Mouse (Mus musculus) heart, embryonic 14.5 days (tissue): ENCODE results near the gene Arrb1. TPM values are rescaled to one million over a fixed set of nuclear protein-coding genes. Genes with fewer than 3 reads are reported as not detected.

Experiments used
- ATAC-seq: fragments of 200-750 bp; cut with Nextera tagmentation; 2 replicates; pipeline ENCODE4 v1.8.0; 2017; ENCODE audit warnings: low read depth, moderate TSS enrichment; ENCODE audit not compliant: insufficient number of reproducible peaks, insufficient read depth, low FRiP score
- H3K27ac ChIP-seq, 2 experiments: fragments of 200-500 bp in 1 of 2; fragments of 300-500 bp in 1 of 2; sonication (generic) in 1 of 2; replicated peaks in 1 of 2; 2 replicates each; pipeline ENCODE4 v1.5.1; 2012 to 2014; ENCODE audit warnings: low read depth in 2 of 2, low read length in 2 of 2, control low read depth in 1 of 2, mild to moderate bottlenecking in 1 of 2, mixed read lengths in 1 of 2; ENCODE audit not compliant: control insufficient read depth in 1 of 2, insufficient read depth in 1 of 2
- H3K27me3 ChIP-seq: fragments of 300-500 bp; sonication (generic); 2 replicates; pipeline ENCODE4 v1.6.1; 2014; ENCODE audit warnings: mild to moderate bottlenecking, low read length, control low read depth; ENCODE audit not compliant: control insufficient read depth, insufficient read depth
- H3K36me3 ChIP-seq: fragments of 300-500 bp; sonication (generic); 2 replicates; pipeline ENCODE4 v1.6.1; 2014; ENCODE audit warnings: mild to moderate bottlenecking, control low read depth, low read length, mixed read lengths; ENCODE audit not compliant: control insufficient read depth, insufficient read depth
- H3K4me1 ChIP-seq, 2 experiments: fragments of 200-500 bp in 1 of 2; fragments of 300-500 bp in 1 of 2; sonication (generic) in 1 of 2; 2 replicates each; pipeline ENCODE4 v1.6.1; 2012 to 2014; ENCODE audit warnings: low read length in 2 of 2, control low read depth in 1 of 2, mixed read lengths in 1 of 2; ENCODE audit not compliant: control insufficient read depth in 2 of 2, insufficient read depth in 2 of 2
- H3K4me2 ChIP-seq: fragments of 300-500 bp; sonication (generic); 2 replicates; pipeline ENCODE4 v1.6.1; 2014; ENCODE audit warnings: mild to moderate bottlenecking, low read length
- H3K4me3 ChIP-seq, 2 experiments: fragments of 200-500 bp in 1 of 2; fragments of 300-500 bp in 1 of 2; sonication (generic) in 1 of 2; 2 replicates each; pipeline ENCODE4 v1.5.1; 2012 to 2014; ENCODE audit warnings: low read length in 2 of 2, mild to moderate bottlenecking in 2 of 2, control low read depth in 1 of 2, low read depth in 1 of 2, moderate library complexity in 1 of 2; ENCODE audit not compliant: control insufficient read depth in 1 of 2, insufficient read depth in 1 of 2
- H3K9ac ChIP-seq: fragments of 300-500 bp; sonication (generic); 2 replicates; pipeline ENCODE4 v1.6.1; 2014; ENCODE audit warnings: mild to moderate bottlenecking, low read length
- H3K9me3 ChIP-seq: fragments of 300-500 bp; sonication (generic); 2 replicates; pipeline ENCODE4 v1.6.1; 2016; ENCODE audit warnings: low read length, control low read depth; ENCODE audit not compliant: control insufficient read depth
- WGBS: fragments of 180-500 bp; shearing (Covaris S2); extraction: QIAGEN DNeasy Blood & Tissue Kit; methylation state at CpG from one replicate; pipeline ENCODE4 v1.1.7; 2014; 5-methylcytosine and 5-hydroxymethylcytosine counted together
- polyA plus RNA-seq: library from polyadenylated mRNA; unstranded; fragments of >200 nt; fragmentation: Nextera tagmentation; extraction: Ambion mirVana; gene quantifications from 2 replicates; pipeline ENCODE4 v1.2.1, GENCODE M21; 2014

Arrb1 gene
- polyA plus RNA-seq, 1 experiment from 2014 or later = 4.1 TPM

DNA sequence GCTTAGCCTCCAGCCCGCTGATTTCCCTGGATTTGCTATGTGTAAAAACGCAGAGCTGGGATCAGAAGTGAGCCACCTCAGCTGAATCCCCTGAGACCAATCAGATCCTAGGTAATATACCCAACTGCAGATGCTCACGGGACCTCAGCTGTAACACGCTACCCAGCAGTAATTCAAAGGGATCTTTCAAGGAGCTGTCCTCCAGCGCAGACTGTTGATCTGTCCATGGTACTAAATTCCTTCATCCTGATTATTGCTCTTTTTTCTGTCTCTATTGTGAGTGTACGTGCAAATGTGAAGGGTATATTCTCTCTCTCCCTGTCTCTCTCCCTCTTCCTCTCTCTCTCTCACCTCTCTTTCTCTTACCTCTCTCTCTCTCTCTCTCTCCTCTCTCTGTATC lies 97.0 kb downstream of the Arrb1 start:
- Histone ChIP-seq H3K9ac (no peak overlapping the region), H3K9me3 (no peaks in the 10 kb centered on the region), H3K4me2 (no peak overlapping the region), H3K27ac (no peak overlapping the region), H3K4me1 (no peaks in the 10 kb centered on the region), H3K4me3 (no peak overlapping the region), H3K27me3 (peaks cover 46% of the 10 kb centered on the region), H3K36me3 (no peaks in the 10 kb centered on the region)
- no peak for ATAC-seq
- 9% methylated on average over 6 of the region's 6 CpGs for WGBS

DNA sequence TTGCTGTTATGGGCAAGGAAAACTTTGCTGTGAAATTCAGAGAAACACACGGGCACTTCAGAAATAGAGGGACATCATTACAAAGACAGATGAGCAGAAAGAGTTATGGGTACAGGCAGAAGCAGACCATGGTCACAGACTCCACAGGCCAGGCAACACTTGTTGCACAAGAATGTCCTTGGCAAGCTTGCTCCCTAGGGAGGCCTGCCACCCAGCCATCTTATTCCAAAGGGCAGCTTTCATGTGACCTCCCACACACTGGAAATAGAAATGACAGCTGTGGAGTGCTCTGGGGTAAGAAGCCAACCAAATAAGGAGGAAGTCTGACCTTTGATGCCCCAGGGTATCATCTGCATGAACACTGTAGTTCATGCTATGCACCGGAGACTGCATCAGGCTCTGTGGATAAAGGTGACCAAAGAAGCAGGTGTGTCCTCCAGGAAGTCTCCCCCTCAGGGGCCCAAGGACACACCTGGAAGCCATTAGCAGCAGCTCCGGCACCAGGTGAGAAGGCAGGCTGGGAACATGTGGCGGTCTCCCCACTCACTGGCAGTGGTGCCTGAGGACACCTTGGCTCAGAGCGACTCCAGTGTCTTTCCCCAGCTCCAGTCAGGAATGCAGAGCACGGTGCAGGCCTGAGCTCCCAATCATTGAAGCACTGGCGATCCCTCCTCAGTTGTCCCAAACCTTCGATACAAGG lies 98.8 kb downstream of the Arrb1 start:
- WGBS = 61% methylated on average over 8 of the region's 8 CpGs
- Histone ChIP-seq H3K27me3 (peaks cover 28% of the 10 kb centered on the region), H3K4me1 (no peaks in the 10 kb centered on the region), H3K9me3 (no peaks in the 10 kb centered on the region), H3K4me2 (no peak overlapping the region), H3K9ac (no peak overlapping the region), H3K4me3 (no peak overlapping the region), H3K27ac (no peak overlapping the region), H3K36me3 (no peaks in the 10 kb centered on the region)
- no peak for ATAC-seq

DNA sequence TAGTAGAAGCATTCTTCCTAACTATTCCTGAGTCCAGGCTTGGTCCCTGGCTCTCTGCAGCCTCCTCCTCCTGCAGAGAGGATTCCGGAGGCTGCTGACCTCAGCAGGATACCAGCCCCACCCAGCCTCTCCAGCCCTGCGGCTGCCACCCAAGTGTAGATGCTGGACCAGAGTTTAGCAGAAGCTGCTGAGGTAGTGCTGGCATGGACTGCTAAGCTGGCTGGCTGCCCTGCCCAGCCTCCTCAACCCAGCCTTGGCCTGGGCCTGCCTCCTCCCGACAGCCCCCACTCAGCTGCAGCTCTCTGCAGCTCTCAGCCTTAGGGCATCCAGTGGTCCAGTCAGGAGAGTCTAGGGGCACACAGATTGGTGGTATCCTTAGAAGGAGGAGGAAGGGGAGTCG lies 106.0 kb downstream of the Arrb1 start:
- no peak for ATAC-seq
- 30% methylated on average over 4 of the region's 4 CpGs for WGBS
- H3K27me3 ChIP-seq = peaks cover 6% of the 10 kb centered on the region

DNA sequence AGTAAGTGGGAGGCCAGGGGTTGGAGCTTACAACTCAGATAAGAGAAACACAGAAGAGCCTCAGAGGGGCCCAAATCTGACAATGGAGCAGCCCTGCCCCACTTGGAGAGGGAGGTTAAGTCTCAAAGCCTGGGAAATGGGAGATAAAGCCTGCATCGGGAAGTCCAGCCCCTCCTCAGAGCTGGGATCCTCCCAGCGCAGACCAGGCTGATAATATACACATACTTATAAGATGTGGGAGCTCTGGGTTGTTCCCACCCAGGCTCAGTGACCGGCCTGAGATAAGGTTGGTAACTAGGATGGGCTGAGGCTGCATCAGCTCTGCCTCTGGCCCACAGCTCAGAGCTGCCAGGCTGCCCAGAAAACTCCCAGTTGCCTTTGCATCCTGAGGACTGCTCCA lies 106.8 kb downstream of the Arrb1 start:
- Histone ChIP-seq H3K4me1 (peaks cover 3 to 4% of the 10 kb centered on the region in 2 experiments; a peak in 3 of 4 replicates), H3K9me3 (no peaks in the 10 kb centered on the region), H3K36me3 (no peaks in the 10 kb centered on the region), H3K27ac (no peak overlapping the region), H3K4me3 (no peak overlapping the region), H3K9ac (no peak overlapping the region), H3K27me3 (peaks cover 6% of the 10 kb centered on the region), H3K4me2 (no peak overlapping the region)
- 0% methylated on average over 3 of the region's 3 CpGs for WGBS
- no peak for ATAC-seq

More for the DNA sequence above, 106.0 kb downstream of the Arrb1 start:
- H3K36me3 ChIP-seq = no peaks in the 10 kb centered on the region
- H3K27ac ChIP-seq = no peak overlapping the region
- no peak overlapping the region for H3K4me2 ChIP-seq
- peaks cover 3 to 4% of the 10 kb centered on the region in 2 experiments; a peak in 3 of 4 replicates for H3K4me1 ChIP-seq
- H3K4me3 ChIP-seq = no peak overlapping the region
- no peak overlapping the region for H3K9ac ChIP-seq
- H3K9me3 ChIP-seq = no peaks in the 10 kb centered on the region

DNA sequence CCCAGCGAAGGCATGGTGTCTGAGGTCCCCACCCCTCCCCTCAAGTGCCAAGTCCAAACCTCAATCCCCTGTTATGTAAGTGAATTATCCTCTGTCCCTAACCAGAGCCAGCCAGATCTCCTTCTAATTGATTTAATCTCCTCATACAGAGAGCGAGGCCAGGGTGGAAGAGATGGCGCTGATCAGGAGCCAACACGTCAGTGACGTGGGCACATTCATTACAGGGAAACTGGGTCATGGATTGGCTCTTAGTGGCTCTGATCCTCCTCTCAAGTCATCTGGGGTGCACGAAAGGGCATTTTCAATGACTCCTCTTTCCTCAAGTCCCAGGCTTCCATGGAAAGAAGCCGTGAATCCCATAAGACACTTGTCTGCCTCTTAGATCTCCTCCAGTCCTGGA lies 109.4 kb downstream of the Arrb1 start:
- Histone ChIP-seq H3K9ac (no peak overlapping the region), H3K27ac (no peak overlapping the region), H3K4me1 (peaks cover 3 to 4% of the 10 kb centered on the region in 2 experiments; a peak in 3 of 4 replicates), H3K36me3 (no peaks in the 10 kb centered on the region), H3K4me2 (no peak overlapping the region), H3K9me3 (no peaks in the 10 kb centered on the region), H3K4me3 (no peak overlapping the region), H3K27me3 (peaks cover 6% of the 10 kb centered on the region)
- 76% methylated on average over 7 of the region's 7 CpGs for WGBS
- no peak for ATAC-seq

DNA sequence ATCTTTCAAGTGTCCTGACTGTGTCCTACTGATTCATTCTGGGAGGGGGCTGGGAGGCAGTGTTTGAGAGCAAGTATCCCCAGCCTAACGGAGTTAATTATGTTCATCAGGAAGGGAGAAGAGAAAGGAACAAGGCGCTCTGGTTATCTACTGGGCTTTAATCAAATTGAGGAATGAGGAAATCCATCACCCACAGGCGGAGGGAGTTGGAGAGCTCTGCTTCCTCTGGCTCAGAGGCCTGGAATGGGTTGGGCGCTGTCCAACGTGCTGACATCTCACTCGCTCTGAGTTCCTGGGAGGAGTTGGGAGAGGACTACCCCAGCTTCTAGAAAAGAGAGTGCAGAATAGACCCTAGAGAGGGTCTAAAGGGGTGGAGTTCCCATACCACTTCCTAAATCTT lies 113.4 kb downstream of the Arrb1 start:
- ATAC-seq = no peak
- Histone ChIP-seq H3K4me3 (no peak overlapping the region), H3K9me3 (no peaks in the 10 kb centered on the region), H3K27me3 (peaks cover 3% of the 10 kb centered on the region; the same call in 1 of the 2 replicates), H3K27ac (no peak overlapping the region), H3K4me2 (no peak overlapping the region), H3K9ac (no peak overlapping the region), H3K4me1 (no peaks in the 10 kb centered on the region), H3K36me3 (no peaks in the 10 kb centered on the region)
- WGBS = 2% methylated on average over 6 of the region's 6 CpGs

DNA sequence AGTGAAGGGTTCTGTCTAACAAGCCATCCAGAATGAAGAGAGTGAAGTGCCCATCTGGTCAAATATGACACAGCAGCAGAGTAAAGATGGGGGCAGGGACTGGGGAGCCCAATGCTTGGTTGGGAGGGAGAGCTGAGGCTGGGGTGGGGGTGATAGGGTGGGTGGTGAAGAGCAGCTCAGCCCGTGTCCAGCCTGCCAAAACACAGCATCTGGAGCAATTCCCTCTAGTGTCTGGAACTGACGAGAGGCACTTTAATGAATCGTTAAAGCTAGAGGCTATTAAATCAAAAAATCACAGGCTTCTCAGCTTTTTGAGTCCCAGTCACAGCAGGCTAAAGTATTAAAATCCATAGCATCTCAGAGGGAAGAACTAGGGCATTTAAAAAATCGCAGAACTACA lies 114.3 kb downstream of the Arrb1 start:
- H3K9me3 ChIP-seq = no peaks in the 10 kb centered on the region

DNA sequence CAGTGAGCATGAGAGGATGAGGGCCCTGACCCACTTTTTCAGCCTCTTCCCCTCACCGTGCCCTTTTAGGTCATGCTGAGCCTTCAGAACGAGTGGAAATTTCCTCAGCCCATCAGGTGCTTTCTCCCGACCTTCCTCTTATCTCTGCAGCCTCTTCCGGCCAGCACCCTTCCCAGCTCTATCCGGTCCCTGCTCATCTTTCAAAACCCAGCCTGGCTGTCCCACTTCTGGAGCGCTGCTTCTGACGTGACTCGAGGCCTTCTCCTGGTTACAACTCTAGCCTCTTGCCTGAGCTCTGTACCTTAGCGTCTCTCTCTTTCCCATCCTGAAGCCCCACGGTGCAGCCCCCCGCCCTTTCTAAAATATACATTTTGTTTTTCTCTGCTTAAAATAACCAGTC lies 119.0 kb downstream of the Arrb1 start:
- H3K9me3 ChIP-seq = no peaks in the 10 kb centered on the region
- no peak overlapping the region for H3K27ac ChIP-seq
- H3K27me3 ChIP-seq = peaks cover 16% of the 10 kb centered on the region; the same call in 1 of the 2 replicates
- no peaks in the 10 kb centered on the region for H3K36me3 ChIP-seq
- ATAC-seq = no peak
- WGBS = 55% methylated on average over 11 of the region's 11 CpGs
- H3K4me3 ChIP-seq = no peak overlapping the region
- no peak overlapping the region for H3K9ac ChIP-seq
- no peaks in the 10 kb centered on the region for H3K4me1 ChIP-seq
- no peak overlapping the region for H3K4me2 ChIP-seq

More for the DNA sequence above, 114.3 kb downstream of the Arrb1 start:
- no peak overlapping the region for H3K27ac ChIP-seq
- WGBS = 63% methylated on average over 4 of the region's 4 CpGs
- no peaks in the 10 kb centered on the region for H3K36me3 ChIP-seq
- ATAC-seq = no peak
- H3K4me1 ChIP-seq = no peaks in the 10 kb centered on the region
- H3K9ac ChIP-seq = no peak overlapping the region
- no peak overlapping the region for H3K4me3 ChIP-seq
- H3K27me3 ChIP-seq = peaks cover 3% of the 10 kb centered on the region; the same call in 1 of the 2 replicates
- H3K4me2 ChIP-seq = no peak overlapping the region
